Mouse (Mus musculus): ENCODE data around the gene Wdr12.
"Not testable (repeated sequence)": the region's sequence is repeated elsewhere in the genome, so short reads cannot be mapped to it uniquely, and the experiment has no call there.

- not testable (repeated sequence) for TF ChIP-seq CTCF, POLR2A (IDR thresholded peaks at IDR 0.05; ENCODE audit: extremely low read depth, insufficient read depth, low read length)
Observed at GRCm38 (mm10) chr1:60070725-60071124, 27.7 kb downstream of the Wdr12 start.

Data from cortical plate, adult 2 months (tissue).